Mouse (Mus musculus) small intestine, adult 2 months (tissue): ENCODE results near the gene Lsamp.

Source experiments
- CTCF ChIP-seq: fragments of 200-500 bp; IDR thresholded peaks from 2 replicates; pipeline ENCODE4 v1.5.1; 2012; ENCODE audit warnings: low read depth, mild to moderate bottlenecking, control low read depth, inconsistent platforms, low read length, moderate library complexity, mixed read lengths; ENCODE audit not compliant: insufficient replicate concordance, insufficient read length; ENCODE audit errors: extremely low read depth
- POLR2A ChIP-seq: fragments of 200-500 bp; IDR thresholded peaks from 2 replicates; pipeline ENCODE4 v1.6.1; 2012; ENCODE audit warnings: low read depth, mild to moderate bottlenecking, control low read depth, inconsistent platforms, low read length, moderate library complexity

- TF ChIP-seq CTCF (no peak), POLR2A (no peak)
Measured at GRCm38 (mm10) chr16:42081611-42082010, 2097.4 kb downstream of the Lsamp start.
